8 mouse cellular contexts compared by ENCODE assay signal in the genomic region with DNA sequence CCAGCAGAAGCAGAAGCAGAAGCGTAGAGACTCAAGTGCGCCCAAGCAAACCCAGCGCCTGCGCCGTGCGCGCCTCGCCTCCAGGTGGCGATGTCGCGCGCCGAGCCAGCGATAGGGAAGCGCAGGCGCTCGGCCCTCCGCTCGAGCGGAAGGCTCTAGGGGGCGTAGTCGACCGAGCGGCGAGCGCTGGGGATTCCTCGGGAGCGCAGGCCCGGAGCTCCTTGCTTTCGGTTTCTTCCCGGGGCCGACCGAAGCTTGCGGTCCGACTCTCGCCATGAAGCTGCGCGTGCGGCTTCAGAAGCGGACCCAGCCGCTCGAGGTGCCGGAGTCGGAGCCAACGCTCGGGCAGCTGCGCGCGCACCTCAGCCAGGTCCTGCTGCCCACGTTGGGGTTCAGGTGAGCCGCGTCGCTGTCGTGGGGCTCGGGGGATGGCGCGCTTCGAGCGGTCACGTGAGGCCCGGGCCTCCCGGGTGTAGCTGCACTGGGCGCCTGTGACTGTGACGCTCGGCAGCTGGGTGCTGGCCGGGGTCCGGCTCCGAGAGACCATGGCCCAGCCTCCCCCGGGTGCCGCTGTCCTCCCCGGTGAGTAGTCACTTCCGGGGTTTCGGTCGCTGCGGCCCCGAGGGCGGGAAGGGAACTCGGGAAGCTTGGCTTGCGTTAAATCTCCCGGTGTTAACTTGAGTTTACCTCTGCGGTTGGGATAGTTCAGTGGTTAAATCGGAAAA. TPM values are rescaled to one million over a fixed set of nuclear protein-coding genes. Genes with fewer than 3 reads are reported as not detected.
DNase-seq lines count a peak whose midpoint lies in the region; ATAC-seq lines count a peak whose summit lies in the region.

A gene (plus strand): TSS at position 224 of the 725 bp plus-strand sequence.

- H3K36me3 ChIP-seq in hindbrain, embryonic 15.5 days = no peaks in the 10 kb centered on the region

- H3K9ac ChIP-seq in hindbrain, embryonic 15.5 days = peak within 1 kb of the TSS; percentile 77

- under 1% methylated on average over 81 of the region's 82 CpGs for WGBS in hindbrain, embryonic 15.5 days

- H3K27ac ChIP-seq in hindbrain, embryonic 15.5 days (replicated peaks) = peak within 1 kb of the TSS; percentile 92

- H3K27me3 ChIP-seq in hindbrain, embryonic 15.5 days = no peaks in the 10 kb centered on the region

- DNase-seq in R1 (ENCODE audit: low read depth, low spot score) = peak; percentile 90
- DNase-seq in cerebellum, postnatal 25 days = peak; percentile 92 to 97
- DNase-seq in frontal cortex, postnatal 36 days (ENCODE audit: low spot score in 2 of 2) = peak; percentile 81 to 85
- peak; percentile 70 for DNase-seq in left cerebral cortex, adult 11 months (ENCODE audit: low spot score)
- peak; percentile 93 for DNase-seq in lung, postnatal 4 days
- peak; percentile 84 for DNase-seq in retina, postnatal 7 days (ENCODE audit: low read depth, low spot score)
- peak; percentile 83 for DNase-seq in urinary bladder, adult 2 months (ENCODE audit: low spot score)

- H3K4me3 ChIP-seq in hindbrain, embryonic 15.5 days = peak within 1 kb of the TSS; percentile 81

- H3K9me3 ChIP-seq in hindbrain, embryonic 15.5 days = no peaks in the 10 kb centered on the region

- H3K4me2 ChIP-seq in hindbrain, embryonic 15.5 days = peak within 1 kb of the TSS; percentile 63

- peaks cover 14% of the 10 kb centered on the region for H3K4me1 ChIP-seq in hindbrain, embryonic 15.5 days (replicated peaks)

- ATAC-seq in hindbrain, embryonic 15.5 days (ENCODE audit: low FRiP score, low read depth) = peak; percentile 97

RNA-seq across cellular contexts. Expression of the gene that starts here (rescaled TPM):
- 20.4 and 20.9 TPM in 2 replicates for polyA plus RNA-seq in hindbrain, embryonic 15.5 days (2015; fragmentation: Nextera tagmentation; extraction: Ambion mirVana)
- polyA plus RNA-seq in urinary bladder, adult 2 months (2012; rRNA removed) = 29.6 and 31.4 TPM in 2 replicates

Comparison
In these comparisons a context has a peak if more than half of its experiments do, and no peak if none do; other contexts are left out.
1. Peak in every context shown above with its lines: DNase-seq, ATAC-seq, H3K4me3 ChIP-seq and H3K27ac ChIP-seq.